Mouse (Mus musculus): ENCODE results near the gene Raver2.

- TF ChIP-seq ZC3H11A (IDR thresholded peaks at IDR 0.05; ENCODE audit: borderline replicate concordance, low read depth, low read length): no peak
- no peak for TF ChIP-seq MAFK (IDR thresholded peaks at IDR 0.05; ENCODE audit: insufficient read depth, low read depth, low read length)
- TF ChIP-seq CHD2 (IDR thresholded peaks at IDR 0.05; ENCODE audit: low read depth, low read length): no peak
- TF ChIP-seq HCFC1 (IDR thresholded peaks at IDR 0.05; ENCODE audit: borderline replicate concordance, insufficient read depth, low read length): no peak
Observed at GRCm38 (mm10) chr4:101076425-101076824, 7.6 kb downstream of the Raver2 start.
